In genomic region chr19:53369469-53370043, GRCm38 (mm10) we compare ENCODE assay signal across 8 mouse cellular contexts. TPM values are rescaled to one million over a fixed set of nuclear protein-coding genes. Genes with fewer than 3 reads are reported as not detected.
DNase-seq lines count a peak whose midpoint lies in the region; ATAC-seq lines count a peak whose summit lies in the region.

No protein-coding gene starts in this region.

- H3K27ac ChIP-seq in intestine, embryonic 15.5 days = no peak overlapping the region
- no peak overlapping the region for H3K27ac ChIP-seq in midbrain, embryonic 11.5 days (ENCODE audit: low read depth, low read length)

- H3K27me3 ChIP-seq in intestine, embryonic 15.5 days (replicated peaks) = no peaks in the 10 kb centered on the region
- no peaks in the 10 kb centered on the region for H3K27me3 ChIP-seq in midbrain, embryonic 11.5 days (ENCODE audit: control insufficient read depth, insufficient read depth, low read length)

- H3K9me3 ChIP-seq in intestine, embryonic 15.5 days = no peaks in the 10 kb centered on the region
- no peaks in the 10 kb centered on the region for H3K9me3 ChIP-seq in midbrain, embryonic 11.5 days (ENCODE audit: control insufficient read depth, low read length)

- 25% methylated on average over 14 of the region's 14 CpGs for WGBS in intestine, embryonic 15.5 days
- 41% methylated on average over 14 of the region's 14 CpGs for WGBS in midbrain, embryonic 11.5 days

- H3K9ac ChIP-seq in intestine, embryonic 15.5 days = no peak overlapping the region
- H3K9ac ChIP-seq in midbrain, embryonic 11.5 days (ENCODE audit: low read length) = no peak overlapping the region; the same call in 1 of the 2 replicates

- DNase-seq in 416B (ENCODE audit: low read depth) = peak; percentile 72
- DNase-seq in adrenal gland, postnatal 10 days = peak; percentile 89
- DNase-seq in embryo, embryonic 11.5 days (ENCODE audit: low read depth, low spot score) = peak; percentile 69
- peak; percentile 71 to 80 for DNase-seq in left cerebral cortex, postnatal 36 days (ENCODE audit: low spot score in 2 of 2)
- DNase-seq in midbrain, embryonic 11.5 days (ENCODE audit: low spot score, missing footprints) = peak; percentile 97
- DNase-seq in right cerebral cortex, postnatal 4 days = peak; percentile 93

- peaks cover 6% of the 10 kb centered on the region for H3K36me3 ChIP-seq in intestine, embryonic 15.5 days
- peaks cover 8% of the 10 kb centered on the region for H3K36me3 ChIP-seq in midbrain, embryonic 11.5 days (ENCODE audit: control insufficient read depth, insufficient read depth, low read length)

- no peak overlapping the region for H3K4me3 ChIP-seq in intestine, embryonic 15.5 days (replicated peaks)
- no peak overlapping the region for H3K4me3 ChIP-seq in midbrain, embryonic 11.5 days (ENCODE audit: low read depth, low read length)

- intact Hi-C loops in left cerebral cortex, postnatal 36 days (cut with DNase I) = loop anchor here (1.0 to 5.0 kb wide), 4 partner anchors 42 to 362 kb away; partner anchors contain the start of gene Mxi1

- peaks cover 21% of the 10 kb centered on the region for H3K4me1 ChIP-seq in intestine, embryonic 15.5 days (replicated peaks)
- H3K4me1 ChIP-seq in midbrain, embryonic 11.5 days (ENCODE audit: control insufficient read depth, insufficient read depth, low read length) = no peaks in the 10 kb centered on the region

- ATAC-seq in granulocyte monocyte progenitor cell, adult 5-6 weeks (replicated peaks; ENCODE audit: poor library complexity, severe bottlenecking) = peak; percentile 71
- ATAC-seq in intestine, embryonic 15.5 days = peak; percentile 56; the same call in 1 of the 2 replicates
- ATAC-seq in midbrain, embryonic 11.5 days (ENCODE audit: low FRiP score) = peak; percentile 63; the same call in 1 of the 2 replicates

- H3K4me2 ChIP-seq in intestine, embryonic 15.5 days (replicated peaks) = 0 out of 2 replicates have a peak overlapping the region, but pooled peaks have one; percentile 6
- no peak overlapping the region for H3K4me2 ChIP-seq in midbrain, embryonic 11.5 days

RNA-seq across cellular contexts. Expression of gene Gm10197, which starts 2.0 kb away (rescaled TPM):
- not detected for total RNA-seq in adrenal gland, postnatal 10 days (2021)
- not detected in 2 replicates for total RNA-seq in granulocyte monocyte progenitor cell, adult 5-6 weeks (2014; fragmentation: Nextera tagmentation)
- not detected in 2 replicates for total RNA-seq in granulocyte monocyte progenitor cell, adult 5-6 weeks (2017)
- 1.4 TPM in 1 of 2 replicates, not detected in the other for polyA plus RNA-seq in intestine, embryonic 15.5 days (2015; fragmentation: Nextera tagmentation; extraction: Ambion mirVana)
- not detected for total RNA-seq in left cerebral cortex, postnatal 36 days (2021)
- not detected in 2 replicates for polyA plus RNA-seq in midbrain, embryonic 11.5 days (2014; fragmentation: Nextera tagmentation; extraction: Ambion mirVana)

RNA-seq across cellular contexts. Expression of gene Smndc1, which starts 20.8 kb away (rescaled TPM):
- 10 to 100 TPM; 37.5 to 38.5 TPM for total RNA-seq in adrenal gland, postnatal 10 days (2021)
- 47.7 and 54.6 TPM in 2 replicates for total RNA-seq in granulocyte monocyte progenitor cell, adult 5-6 weeks (2014; fragmentation: Nextera tagmentation)
- 31.1 and 33.4 TPM in 2 replicates for total RNA-seq in granulocyte monocyte progenitor cell, adult 5-6 weeks (2017)
- 42.0 and 42.7 TPM in 2 replicates for polyA plus RNA-seq in intestine, embryonic 15.5 days (2015; fragmentation: Nextera tagmentation; extraction: Ambion mirVana)
- total RNA-seq in left cerebral cortex, postnatal 36 days (2021) = 10 to 100 TPM; 33.2 to 40.5 TPM
- 61.2 and 65.5 TPM in 2 replicates for polyA plus RNA-seq in midbrain, embryonic 11.5 days (2014; fragmentation: Nextera tagmentation; extraction: Ambion mirVana)

RNA-seq across cellular contexts. Expression of gene Mxi1, which starts 59.2 kb away (rescaled TPM):
- total RNA-seq in adrenal gland, postnatal 10 days (2021) = 10 to 100 TPM; 31.0 to 31.7 TPM
- 19.6 and 28.2 TPM in 2 replicates for total RNA-seq in granulocyte monocyte progenitor cell, adult 5-6 weeks (2014; fragmentation: Nextera tagmentation)
- 50.7 and 54.9 TPM in 2 replicates for total RNA-seq in granulocyte monocyte progenitor cell, adult 5-6 weeks (2017)
- 34.0 and 34.5 TPM in 2 replicates for polyA plus RNA-seq in intestine, embryonic 15.5 days (2015; fragmentation: Nextera tagmentation; extraction: Ambion mirVana)
- 10 to 100 TPM; 91.9 to 94.5 TPM for total RNA-seq in left cerebral cortex, postnatal 36 days (2021)
- polyA plus RNA-seq in midbrain, embryonic 11.5 days (2014; fragmentation: Nextera tagmentation; extraction: Ambion mirVana) = 59.0 and 59.1 TPM in 2 replicates
